Mouse (Mus musculus) bone marrow, adult 2 months (tissue): Measurements from ENCODE around the gene Dnase1.

Source experiments
- CTCF ChIP-seq: fragments of 200-500 bp; IDR thresholded peaks from 2 replicates; pipeline ENCODE4 v1.5.1; 2011; ENCODE audit warnings: low read length, control low read depth; ENCODE audit not compliant: control insufficient read depth, insufficient read depth
- POLR2A ChIP-seq: fragments of 200-500 bp; IDR thresholded peaks from 2 replicates; pipeline ENCODE4 v1.6.1; 2011; ENCODE audit warnings: low read depth, mild to moderate bottlenecking, control low read depth, low read length, borderline replicate concordance; ENCODE audit not compliant: control insufficient read depth

DNA sequence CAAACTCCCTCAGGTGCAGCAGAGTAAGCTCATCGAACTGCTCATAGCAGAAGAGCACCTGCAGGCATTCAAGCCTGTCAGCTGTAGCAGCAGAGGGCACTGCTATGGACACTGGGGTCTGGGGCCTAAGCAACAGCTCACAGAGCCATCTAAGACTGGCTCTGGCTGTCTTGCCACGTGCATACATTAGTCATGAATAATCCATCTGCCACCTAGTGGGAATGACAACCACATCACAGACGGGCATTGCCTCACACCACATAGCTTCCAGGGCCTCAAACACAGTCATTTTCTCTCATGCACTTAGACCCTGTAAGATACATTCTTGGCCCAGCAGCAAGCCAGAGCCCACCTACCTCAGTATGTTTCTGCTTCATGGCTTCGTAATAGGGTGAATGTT lies 8.8 kb downstream of the Dnase1 start:
- TF ChIP-seq POLR2A (no peak), CTCF (no peak)
